Mouse (Mus musculus): ENCODE results near the gene Hrk. TPM values are rescaled to one million over a fixed set of nuclear protein-coding genes. Genes with fewer than 3 reads are reported as not detected.

The Hrk gene
- polyA plus RNA-seq, 1 experiment from 2014 or later: 0.36 TPM

GRCm38 (mm10) chr5:118230071-118230611 lies 65.7 kb downstream of the Hrk start:
- no peak for ATAC-seq (ENCODE audit: insufficient number of reproducible peaks, low FRiP score, low TSS enrichment, low read depth)
- Histone ChIP-seq H3K36me3 (peaks cover 18% of the 10 kb centered on the region; the same call in 1 of the 2 replicates), H3K9me3 (replicated peaks) (no peaks in the 10 kb centered on the region), H3K27me3 (no peaks in the 10 kb centered on the region), H3K4me3 (replicated peaks) (no peak overlapping the region), H3K27ac (replicated peaks) (no peak overlapping the region), H3K9ac (no peak overlapping the region), H3K4me2 (replicated peaks) (no peak overlapping the region), H3K4me1 (no peaks in the 10 kb centered on the region)
- WGBS: 90% methylated on average over 13 of the region's 13 CpGs

- Histone ChIP-seq H3K36me3 (peaks cover 22% of the 10 kb centered on the region; the same call in 1 of the 2 replicates), H3K4me2 (replicated peaks) (no peak overlapping the region), H3K9ac (no peak overlapping the region), H3K4me1 (no peaks in the 10 kb centered on the region), H3K9me3 (replicated peaks) (no peaks in the 10 kb centered on the region), H3K4me3 (replicated peaks) (no peak overlapping the region), H3K27me3 (no peaks in the 10 kb centered on the region), H3K27ac (replicated peaks) (no peak overlapping the region)
- 79% methylated on average over 12 of the region's 12 CpGs for WGBS
- ATAC-seq (ENCODE audit: insufficient number of reproducible peaks, low FRiP score, low TSS enrichment, low read depth): no peak
Measured at GRCm38 (mm10) chr5:118236891-118237290, 72.4 kb downstream of the Hrk start.

Other genes starting within 250 kb of the Hrk start
- gene Fbxo21, start 187.9 kb upstream of the Hrk start, polyA plus RNA-seq (2015; fragmentation: Nextera tagmentation; extraction: Ambion mirVana): 55.1 and 55.3 TPM in 2 replicates
- 30.2 and 38.2 TPM in 2 replicates for gene Tesc, start 136.9 kb upstream of the Hrk start, polyA plus RNA-seq (2015; fragmentation: Nextera tagmentation; extraction: Ambion mirVana)
- 27.7 and 28.1 TPM in 2 replicates for gene Fbxw8, start 9.2 kb upstream of the Hrk start, polyA plus RNA-seq (2015; fragmentation: Nextera tagmentation; extraction: Ambion mirVana)
- gene Rnft2, start 80.5 kb downstream of the Hrk start, polyA plus RNA-seq (2015; fragmentation: Nextera tagmentation; extraction: Ambion mirVana): 3.5 and 4.3 TPM in 2 replicates
- gene 2410131K14Rik, start 80.6 kb downstream of the Hrk start, polyA plus RNA-seq (2015; fragmentation: Nextera tagmentation; extraction: Ambion mirVana): 9.5 and 10.6 TPM in 2 replicates

Measured in embryonic facial prominence, embryonic 15.5 days (tissue).